Mouse (Mus musculus) spleen, postnatal 10 days (tissue): ENCODE measurements around the gene Otof.

Source experiments
- DNase-seq, 2 experiments: peaks; one replicate each; pipeline ENCODE4 v3.0.0; 2021 to 2022; ENCODE audit warnings: low spot score in 2 of 2

The Otof gene

DNA sequence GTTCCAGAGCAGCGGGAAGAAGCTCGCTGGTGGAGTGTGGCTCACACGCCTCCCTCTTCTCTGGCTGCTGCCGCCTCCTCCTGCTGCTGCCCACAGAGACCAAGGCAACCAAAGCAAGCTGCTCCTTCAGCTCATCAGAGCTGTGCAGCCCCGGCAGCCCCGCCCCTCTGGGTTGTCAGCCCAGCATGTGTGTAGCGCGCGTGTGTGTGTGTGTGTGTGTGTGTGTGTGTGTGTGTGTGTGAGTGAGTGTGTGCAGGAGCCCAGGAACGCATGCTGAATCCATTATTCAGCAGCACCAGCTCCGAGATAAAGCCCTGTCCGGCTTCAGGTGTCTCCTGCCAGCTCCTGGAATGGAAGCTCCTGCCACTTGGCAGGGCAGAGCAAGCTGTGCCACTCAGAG is at the start of gene Otof:
Otof (minus strand) TSS at position 112 of the 400 bp plus-strand sequence.
- DNase-seq = no peak

DNA sequence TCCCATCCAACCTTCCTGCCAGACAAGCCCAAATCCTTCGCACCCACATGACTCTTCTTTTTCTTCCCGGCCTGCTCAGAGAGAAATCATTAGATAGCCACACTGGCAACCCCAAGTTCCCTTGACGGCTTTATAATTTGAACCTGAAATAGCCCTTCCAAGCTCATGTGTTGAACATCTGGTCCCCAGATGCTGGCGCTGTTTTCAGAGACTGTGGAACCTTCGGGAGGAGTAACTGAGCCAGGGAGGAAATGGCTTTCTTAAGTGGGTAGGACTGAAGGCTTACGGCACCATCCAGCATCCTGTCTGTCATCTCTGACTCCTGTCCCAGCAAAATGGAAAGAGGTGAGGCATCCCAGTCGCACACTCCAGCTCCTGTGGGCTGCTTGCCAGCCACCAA is 35.6 kb upstream of the Otof start:
- no peak for DNase-seq

DNA sequence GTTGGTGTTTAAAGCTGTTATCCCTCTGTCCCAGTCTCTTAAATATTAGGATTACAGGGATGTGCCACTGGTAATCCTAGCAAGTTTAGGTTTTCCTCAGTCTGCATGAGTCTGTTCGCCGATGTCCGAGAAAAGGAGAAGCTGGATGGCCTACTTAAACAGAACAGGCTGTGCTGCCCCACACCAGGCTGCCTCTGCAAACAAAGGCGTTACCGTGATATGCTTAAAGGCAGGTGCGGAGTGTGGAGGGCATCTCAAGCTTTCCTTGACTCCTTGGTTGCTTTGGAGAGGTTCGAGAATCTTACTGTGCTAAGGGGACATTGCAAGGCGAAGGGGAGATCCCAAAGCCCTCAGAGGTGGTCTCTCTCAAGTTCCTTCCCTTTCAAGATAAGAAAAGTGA is 35.1 kb upstream of the Otof start:
- no peak for DNase-seq

DNA sequence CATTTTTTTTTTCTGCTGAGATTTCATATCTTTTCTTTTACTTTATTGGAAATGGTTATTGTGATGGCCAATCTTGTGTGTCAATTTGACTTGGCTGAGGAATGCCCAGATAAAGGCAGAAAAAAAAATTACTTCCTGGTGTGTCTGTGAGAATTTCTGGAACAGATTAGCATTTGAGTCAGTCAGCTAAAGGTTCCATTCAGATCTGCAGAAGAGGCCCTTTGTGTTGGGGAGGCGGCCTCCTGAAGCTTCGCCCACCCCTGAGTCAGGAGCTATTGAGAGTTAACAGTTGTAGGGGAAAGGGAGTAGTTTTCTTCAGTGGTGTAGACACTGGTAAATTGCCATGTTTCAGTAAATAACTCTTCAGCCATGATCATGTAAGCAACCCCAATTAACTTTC is 33.6 kb upstream of the Otof start:
- no peak for DNase-seq

DNA sequence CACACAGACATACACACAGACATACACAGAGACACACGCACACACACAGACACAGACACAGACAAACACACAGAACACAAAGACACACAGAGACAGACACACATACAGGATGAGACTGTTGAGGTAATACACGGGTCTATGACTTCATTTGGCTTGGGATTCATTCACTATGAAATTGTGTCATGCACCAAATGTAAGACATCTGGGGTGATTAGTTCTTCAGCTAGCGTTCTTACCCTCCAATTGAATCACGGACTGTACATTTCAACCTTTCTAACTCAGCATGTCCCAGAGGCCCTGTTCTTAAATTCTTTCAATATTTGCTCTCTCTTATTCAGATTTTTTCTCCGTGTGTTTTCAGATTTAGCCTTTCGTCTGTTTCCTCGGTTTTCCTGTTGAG is 32.9 kb upstream of the Otof start:
- no peak for DNase-seq

DNA sequence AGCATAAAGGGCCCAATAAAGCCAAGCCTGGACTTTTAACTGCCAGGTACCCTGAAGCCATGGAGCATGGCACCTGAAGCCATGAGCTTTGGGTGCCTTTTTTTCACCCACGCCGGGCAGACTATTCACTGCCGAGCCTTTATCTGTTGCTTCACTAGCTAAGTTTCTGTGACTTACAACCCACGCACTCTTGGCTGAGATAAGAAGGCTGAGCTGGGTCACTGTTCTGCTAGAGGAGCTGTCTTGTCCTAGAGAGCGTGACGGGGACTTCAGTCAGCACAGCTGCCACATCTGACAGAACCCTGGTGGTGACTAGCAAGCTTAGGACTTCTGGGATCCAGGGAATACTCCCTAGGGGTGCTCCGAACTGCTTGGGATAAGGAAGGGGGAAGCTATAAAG is 32.0 kb upstream of the Otof start:
- DNase-seq = no peak

DNA sequence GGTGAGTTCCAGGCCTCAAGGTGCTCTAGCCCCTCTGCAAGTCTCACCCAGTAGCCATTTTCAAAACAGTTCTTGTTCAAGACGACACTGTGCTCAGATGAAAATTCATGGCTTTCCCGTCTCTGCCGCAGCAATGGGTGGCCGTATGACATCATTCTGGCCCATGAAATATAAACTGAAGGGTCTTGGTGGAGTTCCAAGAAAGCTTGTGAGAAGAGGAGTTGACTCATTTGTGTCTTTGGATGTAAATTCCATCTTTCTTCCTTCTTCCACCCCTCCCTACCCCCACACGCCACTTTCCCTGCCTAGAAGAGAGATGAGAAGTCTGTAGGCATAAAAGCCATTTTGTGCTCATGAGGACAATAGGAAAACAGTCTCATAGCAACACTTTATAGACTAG is 29.1 kb upstream of the Otof start:
- no peak for DNase-seq

DNA sequence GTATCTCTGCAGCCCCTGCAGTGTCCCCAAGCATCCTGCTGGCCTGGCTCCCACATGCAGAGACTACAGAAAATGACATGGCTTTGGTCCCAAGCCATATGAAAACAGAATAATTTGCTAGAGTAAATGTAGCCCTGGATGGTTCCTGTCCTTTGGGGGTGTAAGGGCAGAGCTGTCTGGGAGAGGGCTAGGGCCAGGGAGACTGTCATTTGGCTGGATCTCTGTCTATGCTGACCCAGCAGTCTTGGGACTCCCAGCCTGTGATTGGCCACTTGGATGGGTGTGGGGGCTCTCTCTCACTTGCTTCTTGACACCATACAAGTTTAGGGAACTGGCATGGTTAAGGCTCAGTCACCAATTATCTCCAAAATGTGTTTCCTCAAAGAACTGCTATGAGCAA is 28.5 kb upstream of the Otof start:
- no peak for DNase-seq

DNA sequence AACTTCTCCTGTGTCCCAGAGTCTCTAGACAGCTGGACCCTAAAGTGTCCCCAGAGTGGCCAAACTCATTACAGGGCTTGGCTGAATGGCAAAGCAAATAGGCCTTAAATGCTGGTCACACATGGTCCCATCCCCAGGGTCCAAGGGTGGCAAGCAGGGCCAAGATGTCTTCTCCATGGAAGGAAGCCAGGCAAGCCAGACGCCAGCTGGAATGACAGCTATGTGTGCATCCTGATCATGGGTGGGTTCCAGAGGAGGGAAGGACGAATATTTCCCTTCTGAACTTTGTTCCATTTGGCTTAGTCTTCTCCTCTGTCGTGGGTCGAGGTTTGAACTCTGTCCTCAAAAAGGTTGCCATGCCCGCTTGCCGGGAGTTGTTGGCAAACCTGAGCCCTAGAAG is 23.4 kb upstream of the Otof start:
- DNase-seq = no peak

DNA sequence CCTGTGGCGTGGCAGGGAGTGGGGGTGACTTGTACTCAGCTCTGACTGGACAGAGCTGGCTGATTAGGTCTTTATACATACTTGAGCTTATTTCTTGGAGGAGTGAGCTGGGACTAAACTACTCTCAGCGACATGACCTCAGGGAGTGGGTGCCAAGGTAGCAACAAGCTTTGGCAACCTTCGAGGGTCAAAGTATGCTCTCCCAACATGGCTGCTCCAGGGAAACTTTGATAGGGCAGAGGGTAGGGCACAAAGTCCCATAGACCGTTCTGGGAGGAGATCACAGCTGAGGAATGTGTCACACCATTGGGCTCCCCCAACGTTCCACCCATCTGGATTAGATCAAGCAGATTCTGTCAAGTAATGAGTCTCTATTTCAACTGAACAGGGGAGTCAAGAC is 22.9 kb upstream of the Otof start:
- DNase-seq = no peak

DNA sequence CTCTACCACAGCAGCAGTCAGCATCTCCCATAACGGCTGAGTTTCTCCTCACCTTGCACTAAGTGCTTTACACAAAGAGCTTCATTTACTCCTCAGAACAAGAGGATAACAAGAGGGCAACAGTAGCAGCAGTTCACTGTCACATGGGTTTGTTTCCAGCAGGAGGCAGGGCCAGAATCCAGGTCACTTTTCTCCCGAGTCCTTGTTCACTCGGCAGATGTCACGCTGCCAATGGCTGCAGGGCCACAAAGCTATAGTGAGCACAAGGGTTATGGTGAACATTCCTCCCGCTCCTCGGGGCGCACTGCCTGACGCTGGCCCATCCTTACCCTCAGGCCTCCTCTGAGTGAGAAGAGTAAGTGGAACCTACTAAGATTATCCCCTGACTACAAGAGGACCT is 21.8 kb upstream of the Otof start:
- DNase-seq = no peak

DNA sequence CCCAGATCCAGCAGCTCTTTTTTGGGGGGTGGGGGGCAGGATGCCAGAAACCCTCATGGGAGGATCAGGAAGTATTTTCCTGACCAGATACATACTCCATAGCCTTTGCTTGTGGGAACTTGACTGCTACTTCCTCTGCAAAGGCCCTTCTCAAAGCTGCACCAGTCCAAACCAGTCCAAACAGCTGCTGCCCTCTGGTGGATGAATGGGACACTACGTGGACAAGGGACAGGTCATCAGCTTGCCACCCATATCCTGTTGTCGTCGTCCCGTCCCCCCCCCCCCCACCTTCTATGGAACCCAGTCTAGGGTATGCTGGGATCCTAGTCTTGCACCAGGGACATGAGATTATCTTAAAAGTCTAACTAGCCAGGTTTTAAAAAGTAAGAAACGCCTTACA is 20.6 kb upstream of the Otof start:
- DNase-seq = peak; percentile 36 to 73

DNA sequence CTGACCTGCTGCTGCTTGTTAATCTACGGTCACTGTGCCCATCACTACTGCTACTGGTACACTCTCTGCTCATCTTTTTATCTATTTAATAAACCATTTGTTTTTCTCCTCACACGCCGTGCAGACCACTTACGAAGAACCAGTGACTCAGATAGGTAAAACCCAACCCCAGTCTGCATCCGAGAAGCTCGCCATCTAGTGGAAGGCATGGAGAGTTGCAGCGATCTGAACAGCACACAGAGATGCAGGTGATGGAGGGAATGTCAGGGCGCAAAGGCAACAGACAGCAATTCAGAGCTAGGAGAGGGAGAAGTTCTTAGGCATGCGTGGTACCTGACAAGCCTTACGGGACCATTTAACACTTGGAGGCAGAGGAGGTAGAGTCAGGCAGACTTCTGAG is 14.8 kb upstream of the Otof start:
- peak in 1 of 2 experiments; percentile 30 for DNase-seq

DNA sequence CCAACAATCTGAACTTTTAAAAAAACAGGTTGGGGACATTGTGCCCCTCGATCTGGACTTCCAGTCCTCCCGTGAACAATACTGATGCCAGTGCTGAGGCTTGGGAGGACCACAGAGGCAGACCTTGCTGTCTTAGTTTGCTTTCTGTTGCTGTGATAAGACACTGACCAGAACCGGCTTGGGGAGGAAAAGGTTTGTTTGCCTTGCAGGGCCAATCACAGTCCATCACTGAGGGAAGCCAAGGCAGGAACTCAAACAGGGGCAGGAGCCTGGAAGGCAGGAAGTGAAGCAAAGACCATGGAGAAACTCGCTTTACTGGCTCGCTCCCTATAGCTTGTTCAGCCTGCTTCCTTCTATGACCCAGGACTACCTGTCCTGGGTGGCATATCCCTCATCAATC is 10.4 kb upstream of the Otof start:
- DNase-seq = no peak

DNA sequence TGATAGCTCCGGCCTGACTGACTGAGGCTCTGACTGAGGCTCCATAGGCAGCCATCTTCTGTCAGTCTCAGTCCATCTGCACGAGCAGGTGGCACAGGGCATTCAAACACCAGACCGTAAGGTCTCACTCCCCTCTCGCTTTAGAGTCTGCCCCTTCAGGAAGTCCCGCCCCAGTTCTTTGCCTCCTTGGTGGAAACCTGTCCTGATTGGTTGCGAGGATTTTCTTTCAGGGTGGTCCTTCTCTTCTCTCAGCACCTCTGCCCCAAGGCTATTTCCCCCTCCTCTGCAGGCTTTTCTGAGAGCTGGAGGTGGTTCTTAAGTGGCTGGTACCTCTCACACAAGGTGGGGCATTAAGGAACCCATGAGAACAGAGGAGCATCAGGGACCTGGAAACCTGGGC is 8.7 kb upstream of the Otof start:
- no peak for DNase-seq

DNA sequence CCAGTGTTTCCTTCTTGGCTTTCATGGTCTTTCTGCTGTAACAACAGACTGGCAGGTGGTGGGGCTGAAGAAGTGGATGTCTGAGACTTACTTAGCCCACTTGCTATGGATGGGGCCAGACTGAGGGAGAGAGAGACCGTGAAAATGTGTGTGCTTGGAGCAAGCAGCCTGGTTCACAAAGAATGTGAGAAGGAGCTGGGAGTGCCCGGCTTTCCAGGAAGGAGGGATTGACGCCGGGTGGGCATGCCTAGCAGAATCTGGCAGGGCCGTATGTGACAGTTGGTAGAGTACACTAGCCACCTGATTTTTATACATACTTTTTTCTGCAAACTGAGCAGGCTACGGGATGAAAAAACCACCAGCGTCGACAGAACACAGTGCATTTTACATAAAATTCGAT is 4.6 kb upstream of the Otof start:
- DNase-seq = no peak

DNA sequence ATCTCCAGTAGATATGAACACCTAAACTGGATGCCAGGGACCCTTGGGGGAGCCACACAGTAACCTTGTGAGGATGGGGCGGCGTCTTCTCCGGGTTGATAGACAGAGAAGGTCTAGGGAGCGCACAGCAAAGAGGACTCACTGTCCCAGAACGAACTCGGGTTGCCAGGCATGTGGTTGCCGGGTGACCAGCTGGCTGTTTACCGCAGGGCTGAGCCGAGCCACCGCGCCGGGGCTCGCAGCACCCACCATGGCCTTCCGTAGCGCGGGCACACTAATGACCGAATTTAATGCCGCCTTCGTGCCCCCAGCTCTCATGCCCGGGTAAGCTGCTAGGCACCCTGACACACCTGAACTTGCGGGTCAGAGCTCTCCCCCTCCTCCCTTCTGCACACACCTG is 4.1 kb upstream of the Otof start, which contains the start of gene 1700001C02Rik:
1700001C02Rik (plus strand) TSS at position 187 of the 400 bp plus-strand sequence.
- no peak for DNase-seq

DNA sequence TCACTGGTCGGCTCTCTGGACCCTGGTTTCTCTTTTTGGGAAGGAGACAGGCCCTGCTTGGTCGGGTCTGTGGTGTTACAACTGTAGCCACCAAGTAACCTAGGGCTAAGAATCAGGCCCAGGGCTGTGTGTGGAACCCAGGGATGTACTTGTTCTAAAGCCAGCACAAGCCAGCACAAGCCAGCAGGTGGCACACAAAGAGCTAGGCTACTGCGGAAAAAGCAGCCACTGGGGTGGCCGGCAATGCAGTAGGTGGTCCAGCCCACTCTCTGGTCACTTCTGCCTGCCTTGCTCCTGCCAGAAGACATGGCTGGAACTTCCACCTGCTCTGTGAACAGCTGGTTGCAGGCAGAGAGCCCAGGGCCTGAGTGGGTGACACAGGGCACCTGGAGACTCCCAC is 1.6 kb downstream of the Otof start:
- DNase-seq = no peak

DNA sequence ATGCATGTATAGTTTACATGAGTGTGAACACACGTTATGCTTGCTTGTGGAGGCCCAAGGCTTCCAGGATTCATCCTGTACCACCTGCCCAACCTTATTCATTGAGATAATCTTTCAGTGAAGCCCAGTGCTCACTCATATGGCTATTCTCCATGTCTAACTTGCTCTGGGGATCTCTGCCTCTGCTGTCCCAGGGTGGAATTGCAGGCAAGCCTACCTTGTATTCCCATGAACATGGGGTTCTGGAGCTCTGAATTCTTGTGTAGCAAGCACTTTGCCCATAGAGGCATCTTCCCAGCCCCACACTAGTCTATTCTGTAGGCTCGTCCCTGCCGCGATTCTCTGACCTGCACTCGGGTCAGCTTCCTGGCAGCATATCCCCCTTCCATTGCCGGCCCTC is 5.7 kb downstream of the Otof start:
- DNase-seq = no peak

DNA sequence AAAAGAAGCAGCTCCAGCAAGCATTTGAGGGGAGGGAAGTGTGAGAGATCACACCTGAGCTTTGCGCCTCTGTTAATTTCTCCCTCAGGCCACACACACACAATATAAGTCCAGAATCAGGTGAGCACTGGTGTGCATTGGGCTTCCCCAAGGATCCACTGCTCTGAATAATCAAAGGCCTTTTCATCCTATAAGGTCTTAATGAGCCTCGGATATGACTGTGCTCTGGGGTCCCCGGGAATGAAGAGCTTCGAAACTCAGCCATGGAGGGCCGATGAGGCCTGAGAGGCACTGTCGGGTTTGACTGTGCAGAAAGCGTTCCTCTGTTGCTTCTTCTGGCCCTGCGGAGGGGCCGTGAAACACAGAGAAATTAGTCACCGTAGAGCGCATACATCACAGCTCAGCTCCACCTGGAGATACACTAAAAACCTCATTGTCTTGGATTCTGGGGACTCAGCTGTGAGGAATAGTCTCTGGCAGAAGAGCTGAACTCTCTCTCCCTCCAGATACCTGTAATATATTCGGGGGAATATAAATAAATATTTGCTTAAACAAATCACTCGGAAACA is 17.3 kb downstream of the Otof start:
- DNase-seq = no peak

DNA sequence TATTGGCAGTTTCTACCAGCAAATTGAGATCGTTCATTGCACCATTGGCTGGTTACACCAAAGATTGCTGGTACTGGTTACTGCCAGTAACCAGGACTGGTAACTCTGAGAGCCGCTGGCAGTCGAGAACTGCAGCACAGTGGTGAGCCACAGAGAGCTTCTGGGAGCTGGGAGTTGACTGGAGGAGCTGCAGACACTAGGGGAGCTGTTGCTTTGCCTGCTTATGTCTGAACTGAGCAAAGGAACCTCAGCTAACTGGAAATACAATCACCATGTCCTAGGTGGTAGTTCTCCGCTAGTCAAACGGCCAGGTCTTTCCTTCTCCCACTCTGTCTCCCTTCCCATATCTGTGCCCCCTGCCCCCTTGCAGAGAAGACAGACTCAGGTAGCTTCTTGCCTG is 19.5 kb downstream of the Otof start:
- no peak for DNase-seq

DNA sequence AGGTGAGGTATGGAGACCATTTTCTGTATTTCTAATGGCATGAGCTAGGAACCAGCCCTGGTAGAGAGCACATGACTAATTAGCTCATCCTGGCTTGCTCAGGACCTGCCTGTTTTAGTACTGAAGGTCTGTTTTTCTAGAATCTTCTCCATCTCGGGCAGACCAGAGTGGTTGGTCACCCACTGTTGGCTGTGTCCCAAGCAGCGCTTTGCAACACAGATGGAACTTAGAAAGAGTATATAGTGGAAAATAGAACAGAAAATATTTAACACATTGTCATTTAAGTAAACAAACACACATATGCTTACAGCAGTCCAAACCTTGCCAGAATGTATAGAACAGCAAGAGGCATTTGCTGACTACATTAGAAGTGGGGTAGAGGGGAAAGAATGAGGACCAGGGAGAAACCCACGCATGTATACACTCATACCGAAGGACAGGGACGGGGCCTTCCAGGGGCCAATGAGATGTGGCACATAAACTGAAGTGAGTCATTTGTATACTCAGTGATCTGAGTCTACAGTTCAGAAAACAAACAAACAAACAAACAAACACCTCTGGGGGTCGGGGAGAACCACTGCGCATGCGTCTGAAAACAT is 21.3 kb downstream of the Otof start:
- DNase-seq = no peak

DNA sequence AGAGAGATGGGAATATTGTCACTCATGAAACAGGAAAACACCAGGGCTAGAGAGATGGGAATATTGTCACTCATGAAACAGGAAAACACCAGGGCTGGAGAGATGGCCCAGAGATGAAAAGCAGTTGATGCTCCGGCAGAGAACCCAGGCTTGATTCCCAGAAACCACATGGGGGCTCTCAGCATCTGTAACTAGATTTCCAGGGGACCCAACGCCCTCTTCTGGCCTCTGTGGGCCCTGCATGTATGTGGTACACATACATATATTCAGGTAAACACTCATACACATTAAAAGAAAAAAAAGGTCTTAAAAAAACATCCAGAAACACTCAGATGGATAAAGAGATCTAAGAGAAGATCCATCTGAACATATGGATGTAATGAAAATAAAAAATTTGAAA is 22.8 kb downstream of the Otof start:
- no peak for DNase-seq

DNA sequence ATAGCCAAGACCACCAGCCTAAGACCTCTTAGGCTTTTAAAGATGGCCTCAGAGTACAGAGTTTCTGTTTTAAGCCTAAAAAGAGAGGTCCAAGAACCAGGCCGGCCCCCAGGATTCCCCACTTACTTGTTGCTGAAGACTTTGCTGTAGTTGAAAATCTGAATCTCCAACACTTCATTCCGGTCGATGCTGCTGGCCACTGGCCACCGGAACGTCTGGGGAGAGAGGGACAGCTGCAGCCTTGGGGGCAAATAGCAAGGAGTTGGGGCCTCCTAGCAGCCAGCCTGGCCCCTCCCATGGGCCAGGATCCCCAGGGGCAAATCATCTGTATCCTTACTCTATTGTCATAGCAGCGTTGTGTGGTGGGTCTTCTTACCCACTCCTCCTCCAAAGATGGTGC is 34.3 kb downstream of the Otof start:
- DNase-seq = no peak
